Mouse (Mus musculus): Measurements from ENCODE around the gene Fam89b. TPM values are rescaled to one million over a fixed set of nuclear protein-coding genes. Genes with fewer than 3 reads are reported as not detected.
A peak's percentile ranks its signal among the peaks of the same experiment; 100 is the strongest.

The Fam89b gene
- total RNA-seq, 2 experiments from 2014 or later = 44.0 to 47.7 TPM

DNA sequence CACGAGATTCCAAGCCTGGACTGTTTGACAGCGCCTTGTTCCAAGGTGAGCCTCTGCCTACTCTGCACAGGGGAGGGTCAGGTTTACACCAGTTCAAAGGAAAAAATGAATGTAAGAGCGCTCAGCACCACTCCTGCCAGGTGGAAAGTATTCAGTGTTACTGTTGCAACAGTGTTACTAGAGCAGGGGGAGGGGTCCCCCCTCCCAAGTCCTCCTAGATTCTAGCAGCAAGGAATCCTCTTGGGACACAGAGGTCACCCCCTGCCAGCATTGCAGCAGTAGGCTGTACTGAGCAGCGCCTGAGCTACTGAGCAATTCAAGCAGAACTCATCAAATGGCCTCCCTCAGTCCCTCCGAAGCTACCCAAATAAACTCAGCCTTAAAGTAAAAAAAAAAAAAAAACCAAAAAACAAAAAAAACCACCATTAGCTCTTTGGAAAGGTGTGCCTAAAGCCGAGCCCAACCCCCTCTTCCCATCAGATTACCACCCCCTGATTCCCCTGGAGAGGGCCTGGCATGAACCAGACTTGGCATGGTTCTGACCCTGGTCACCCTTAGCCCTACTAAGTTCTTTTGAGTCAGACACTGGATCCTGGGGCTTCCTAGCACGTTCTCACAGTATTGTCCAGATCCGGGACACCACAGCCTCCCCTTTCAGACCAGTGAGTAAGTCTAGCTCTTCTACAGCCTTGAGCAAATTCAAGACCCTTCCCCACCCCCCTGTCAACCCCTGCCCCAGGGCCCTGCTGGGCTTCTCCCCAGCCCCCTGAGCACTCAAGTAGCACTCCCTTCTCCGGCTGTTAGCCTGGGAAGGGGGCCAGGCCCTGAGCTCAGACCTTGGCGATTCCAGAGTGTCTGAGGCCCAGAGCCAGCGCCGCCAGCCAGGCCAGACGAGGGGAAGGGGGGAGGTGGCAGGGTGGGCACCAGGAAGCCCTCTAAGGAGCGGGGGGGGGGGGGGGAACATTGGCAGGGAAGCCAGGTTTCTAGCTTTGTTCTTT lies 11.2 kb upstream of the Fam89b start, which contains the start of gene Ltbp3:
Gene Ltbp3, plus strand, starts transcription at position 585 of the 998 bp plus-strand sequence.
- intact Hi-C loops (cut with DNase I) = no loop called here
- DNase-seq = peak; percentile 87 to 90

DNA sequence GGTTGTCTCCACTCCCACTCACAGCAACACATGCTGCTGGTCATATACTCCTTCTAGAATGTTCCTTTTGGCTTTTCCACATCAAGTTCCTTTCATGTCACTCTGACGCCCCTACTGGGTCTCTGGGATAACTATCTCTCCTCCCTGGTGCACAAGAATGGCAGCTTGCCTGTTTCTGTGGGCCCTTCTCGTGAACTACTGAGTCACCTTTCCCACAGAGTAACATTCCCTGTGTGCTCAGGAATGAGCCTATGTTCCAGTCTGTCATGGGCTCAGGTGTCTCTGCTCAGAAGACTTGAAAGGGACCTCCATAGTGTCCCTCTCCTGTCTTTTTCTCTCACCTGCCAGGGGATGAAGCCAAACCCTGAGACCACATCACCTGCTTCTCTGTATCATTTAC lies 10.0 kb upstream of the Fam89b start:
- intact Hi-C loops (cut with DNase I) = no loop called here
- DNase-seq = no peak

DNA sequence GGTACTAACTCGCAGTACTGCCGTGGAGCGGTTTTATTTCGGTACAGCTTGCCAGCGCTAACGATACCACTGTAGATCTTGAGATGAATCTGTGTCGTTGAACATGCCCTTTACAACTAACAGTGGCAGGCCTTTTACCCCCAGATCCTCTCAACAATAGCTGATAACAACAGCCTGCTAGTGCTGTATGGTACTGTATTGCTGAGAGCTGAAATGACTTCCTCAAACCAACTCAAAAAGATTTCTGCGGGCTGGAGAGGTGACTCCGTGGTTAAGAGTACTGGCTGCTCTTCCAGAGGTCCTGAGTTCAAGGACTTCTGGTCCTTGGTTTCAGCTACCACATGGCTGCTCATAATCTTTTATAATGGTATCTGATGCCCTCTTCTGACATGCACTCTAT lies 4.9 kb upstream of the Fam89b start:
- intact Hi-C loops (cut with DNase I) = no loop called here
- DNase-seq = no peak

DNA sequence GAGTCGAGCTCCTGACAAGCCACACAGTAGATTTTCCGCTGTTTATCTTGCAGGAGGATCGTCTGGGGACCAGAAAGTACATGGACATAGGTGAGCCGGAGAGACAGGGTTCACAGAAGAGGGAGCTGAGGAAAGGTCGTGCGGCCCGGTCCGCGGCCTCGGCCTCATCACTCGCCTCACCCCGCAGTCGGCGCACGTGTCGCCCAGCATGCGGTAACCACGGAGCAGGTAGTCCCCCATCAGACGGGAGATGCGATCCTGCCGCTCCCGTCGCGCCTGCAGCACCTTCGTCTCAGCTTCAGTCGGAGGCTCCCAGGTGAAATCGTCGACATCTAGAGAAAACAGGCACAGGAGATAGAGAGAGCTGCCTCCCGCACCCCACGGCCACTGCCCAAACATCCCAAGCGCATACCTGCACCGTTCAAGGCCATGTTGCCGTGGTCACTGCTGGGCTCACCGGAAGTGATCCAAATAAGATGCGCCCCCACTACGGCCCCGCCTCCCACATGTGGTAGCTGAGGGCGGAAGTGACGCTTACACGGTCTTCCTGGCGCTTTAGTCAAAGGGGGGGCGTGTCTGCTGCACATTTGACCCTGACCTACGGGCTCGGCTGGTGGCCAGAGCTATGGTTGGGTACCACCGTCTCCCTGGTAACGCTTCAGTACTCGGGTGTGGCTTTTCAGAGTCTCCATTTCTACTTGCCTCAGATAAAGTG lies 2.0 kb upstream of the Fam89b start:
- intact Hi-C loops (cut with DNase I) = no loop called here
- DNase-seq = peak; percentile 94 to 95

DNA sequence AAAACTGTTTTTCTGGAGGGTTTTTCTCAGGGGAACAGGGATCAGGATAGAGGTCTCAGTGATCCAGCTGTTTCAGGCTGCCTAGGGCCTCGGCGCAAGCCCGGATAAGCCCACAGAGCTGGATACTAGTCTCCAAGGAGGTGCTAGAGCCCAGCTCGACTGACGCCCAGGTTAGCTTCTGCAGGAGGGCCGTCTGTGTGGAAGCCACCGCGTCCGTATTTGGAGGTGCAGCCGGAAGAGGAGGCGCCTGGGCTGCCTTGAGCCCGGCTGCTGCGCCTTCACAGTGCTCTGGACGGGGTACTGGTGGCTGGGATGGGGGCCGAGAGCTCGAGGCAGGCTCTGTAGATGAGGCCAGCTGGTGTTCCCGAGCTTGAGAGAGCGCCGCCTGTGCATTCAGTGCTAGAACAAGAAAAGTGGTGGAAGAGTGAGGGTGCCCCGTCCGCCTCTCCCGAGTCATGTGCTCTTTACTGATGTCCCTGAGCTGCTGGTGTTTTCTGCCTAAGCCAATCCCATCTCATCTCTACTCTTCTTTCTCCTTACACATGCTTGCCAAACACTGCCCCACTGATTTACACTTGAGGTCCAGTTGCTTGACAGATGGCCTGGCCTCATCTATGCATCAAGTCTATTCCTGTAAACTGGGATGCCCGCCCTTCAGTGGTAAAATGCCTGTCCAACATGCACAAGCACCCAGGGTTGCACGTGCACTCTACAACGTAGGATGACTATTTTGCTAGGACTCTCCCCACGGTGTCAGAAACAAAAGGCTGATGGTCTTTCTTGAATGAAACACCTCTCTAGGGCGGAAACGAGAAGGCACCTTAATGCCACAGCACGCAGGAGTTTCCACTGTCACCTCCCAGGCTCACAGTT lies 1.1 kb upstream of the Fam89b start:
- DNase-seq = peak in 1 of 2 experiments; percentile 46
- intact Hi-C loops (cut with DNase I) = no loop called here

DNA sequence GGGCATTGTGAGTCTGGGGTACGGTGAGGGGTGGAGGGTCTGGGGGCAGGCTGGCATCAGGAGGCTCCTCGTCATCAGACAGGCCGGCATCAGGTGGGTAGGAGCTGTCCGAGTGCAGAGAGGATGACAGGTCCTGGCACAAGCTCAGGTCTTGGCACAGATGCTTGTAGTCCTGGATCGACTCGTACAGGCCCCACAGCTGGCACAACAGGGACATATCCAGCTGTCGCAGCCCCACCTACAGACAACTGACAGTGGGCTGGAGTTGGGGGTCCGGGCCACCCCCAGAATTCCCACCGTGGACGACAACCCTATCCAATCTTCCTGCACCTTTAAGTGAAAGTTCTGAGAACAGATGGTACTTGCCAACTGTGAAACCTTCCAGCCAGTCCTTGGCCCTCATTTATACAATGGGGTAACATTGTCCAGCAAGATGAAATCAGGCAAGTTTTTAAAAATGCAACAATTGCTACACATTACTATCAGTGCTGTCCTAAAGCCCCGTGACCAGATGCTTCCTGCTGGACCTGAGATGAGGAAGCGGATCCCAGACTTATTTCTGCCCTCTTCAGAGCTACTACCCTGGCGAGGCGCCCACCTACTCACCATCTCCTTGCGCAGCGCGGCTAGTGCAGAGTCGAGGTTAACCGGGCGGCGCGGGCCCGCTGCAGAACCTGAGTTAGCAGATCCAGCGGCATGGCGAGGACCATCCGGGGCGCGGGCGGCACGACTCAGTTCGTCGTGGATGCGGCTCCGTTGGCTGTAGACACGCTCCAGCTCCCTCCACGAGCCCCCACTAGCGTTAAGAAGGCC lies 616 bp downstream of the Fam89b start:
- DNase-seq = peak; percentile 75 to 78
- intact Hi-C loops (cut with DNase I) = loop anchor here (1.0 to 5.0 kb wide), 3 partner anchors 18 to 82 kb away; partner anchors contain the start of gene Scyl1

DNA sequence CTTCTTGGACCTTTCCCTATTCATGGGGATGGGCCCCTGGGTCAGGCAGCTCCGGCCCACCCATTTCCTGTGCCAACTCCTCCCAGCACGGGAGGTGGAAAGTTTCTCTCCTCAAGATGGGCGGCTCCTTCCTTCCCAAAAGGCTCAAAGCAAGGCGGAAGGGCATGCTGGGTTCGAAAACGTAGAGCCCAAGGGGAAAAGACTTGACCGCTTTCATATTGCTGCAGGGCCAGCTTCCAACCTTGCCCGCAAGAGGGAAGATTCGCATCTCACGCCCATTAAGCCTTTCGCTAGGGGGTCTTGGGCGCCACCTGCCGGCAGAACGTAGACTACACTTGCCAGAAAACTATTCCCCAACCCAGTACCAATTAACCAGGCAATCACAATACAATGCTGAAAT lies 1.8 kb downstream of the Fam89b start:
- intact Hi-C loops (cut with DNase I) = loop anchor here (1.0 to 5.0 kb wide), 4 partner anchors 16 to 80 kb away; partner anchors contain the start of gene Scyl1
- DNase-seq = peak; percentile 92 to 95

DNA sequence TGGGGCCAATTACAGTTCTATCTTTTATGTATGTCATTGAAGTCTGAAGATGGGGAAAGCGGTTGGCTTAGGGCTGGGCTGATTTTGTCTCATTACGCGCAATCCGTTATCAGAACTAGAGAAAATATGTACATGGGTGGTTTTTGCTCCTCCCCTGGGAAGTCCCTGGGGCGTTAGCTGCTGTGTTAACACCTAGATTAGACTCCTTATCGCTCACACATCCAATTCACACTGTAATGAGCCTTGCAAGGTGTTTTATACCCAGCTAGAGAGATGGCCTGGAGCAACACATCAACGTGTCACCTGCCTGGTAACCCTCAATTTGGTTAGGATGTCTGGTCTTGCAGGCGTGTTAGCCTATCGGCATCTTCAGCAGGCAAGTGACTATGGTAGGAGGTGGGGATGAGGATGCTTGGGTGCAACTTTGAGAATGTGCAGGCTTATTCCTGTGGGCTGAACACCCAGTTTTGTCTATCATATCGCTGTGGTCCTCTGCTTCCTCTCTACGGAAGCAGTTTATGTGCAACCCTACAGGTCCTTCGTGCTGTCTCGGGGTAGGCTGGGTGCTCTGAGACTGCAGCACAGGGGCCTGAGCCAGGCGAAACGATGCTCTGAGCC lies 2.4 kb downstream of the Fam89b start:
- DNase-seq = no peak
- intact Hi-C loops (cut with DNase I) = loop anchor here (1.0 to 5.0 kb wide), 3 partner anchors 13 to 80 kb away; no protein-coding TSS in a partner anchor

DNA sequence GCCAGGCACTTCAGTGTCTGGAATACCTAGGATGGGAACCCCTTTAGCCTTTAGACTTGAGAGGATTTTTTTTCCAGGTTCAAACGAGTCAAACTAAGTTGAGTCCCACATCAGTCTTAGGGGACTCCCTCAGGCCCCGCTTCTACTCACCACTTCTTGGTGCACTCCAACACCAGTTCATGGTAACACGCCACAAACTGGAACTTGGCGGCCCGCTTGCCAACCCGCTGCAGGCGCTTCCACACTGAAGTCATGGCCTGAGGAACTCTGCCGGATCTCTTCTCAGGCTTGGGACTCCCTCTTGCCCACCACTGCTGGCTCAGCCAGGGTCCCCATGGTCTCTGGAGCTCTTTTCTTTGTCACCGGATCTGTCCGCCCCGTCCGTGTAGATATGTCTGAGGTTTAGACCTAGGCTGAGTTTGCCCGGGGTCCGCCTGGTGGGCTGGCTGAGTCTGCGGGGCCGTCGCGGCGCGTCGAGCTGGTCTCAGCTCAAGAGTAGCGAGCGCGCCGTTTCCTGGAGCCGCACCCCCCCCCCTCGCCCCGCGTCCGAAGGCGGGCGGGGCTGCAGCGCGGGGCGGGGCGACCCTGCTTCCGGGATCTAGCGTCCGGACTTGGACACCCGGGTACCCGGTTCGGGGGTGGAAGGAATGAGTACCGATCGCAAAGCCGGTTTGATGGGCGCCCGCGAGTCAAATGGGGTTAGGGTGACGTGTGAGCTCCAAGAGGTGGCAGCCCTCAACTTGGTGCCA lies 3.5 kb downstream of the Fam89b start, which contains the start of gene Ehbp1l1:
Gene Ehbp1l1, minus strand, starts transcription at position 551 of the 749 bp plus-strand sequence.
- peak; percentile 85 for DNase-seq
- intact Hi-C loops (cut with DNase I) = loop anchor here (1.0 to 5.0 kb wide), 2 partner anchors 12 to 79 kb away; no protein-coding TSS in a partner anchor

DNA sequence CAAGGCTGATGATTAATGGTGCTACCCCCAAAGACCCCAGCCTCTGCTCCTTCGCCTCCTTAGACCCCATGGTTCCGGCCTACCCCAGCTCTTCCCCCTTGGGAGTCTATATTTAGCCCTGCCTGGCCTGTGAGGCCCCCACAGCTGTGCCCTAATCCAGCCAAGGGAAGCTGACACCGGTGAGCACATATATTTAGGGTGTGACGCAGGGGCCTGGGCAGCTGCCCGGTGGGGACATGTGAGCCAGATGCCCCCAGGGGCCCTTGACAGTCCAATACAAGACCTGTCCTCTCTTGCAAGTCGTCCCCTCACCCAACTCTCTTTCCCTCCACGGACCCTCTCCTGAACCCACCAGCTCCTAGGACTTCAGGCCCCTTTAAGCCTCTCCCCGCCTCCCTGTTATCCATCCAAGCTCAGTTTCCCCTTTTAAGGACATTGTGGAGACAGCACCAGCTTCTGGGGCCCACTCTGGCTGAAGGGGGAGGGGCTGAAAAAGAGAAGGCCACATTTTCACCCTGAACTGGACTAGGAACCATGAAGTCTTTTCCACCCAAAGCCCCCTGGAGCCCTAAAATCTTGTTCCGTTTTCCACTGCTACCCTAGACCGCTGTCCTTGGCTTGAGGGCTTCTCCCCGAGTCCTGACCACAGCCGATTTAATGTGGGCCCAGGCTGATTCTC lies 4.3 kb downstream of the Fam89b start:
- DNase-seq = peak; percentile 90 to 93
- intact Hi-C loops (cut with DNase I) = loop anchor here (5.0 kb wide), 1 partner anchor 78 kb away; no protein-coding TSS in a partner anchor

DNA sequence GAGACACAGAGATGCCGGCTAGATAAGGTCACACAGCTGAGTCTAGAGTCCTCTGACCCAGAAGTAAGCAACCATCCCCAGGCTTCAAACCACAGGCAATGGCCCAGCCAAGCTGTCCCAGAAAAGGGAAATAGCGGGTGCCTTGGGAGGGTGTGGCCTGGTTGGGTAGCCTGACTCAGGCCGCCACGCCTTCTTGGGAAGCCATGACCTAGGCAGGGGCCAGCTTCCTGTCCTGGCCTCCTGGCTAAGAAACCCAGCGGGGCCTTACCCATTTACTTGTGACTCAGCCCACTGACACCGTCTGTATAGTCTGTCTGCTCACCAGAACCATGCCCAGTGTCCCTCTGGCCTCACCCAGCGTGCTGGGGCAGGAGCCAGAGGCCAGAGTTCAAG lies 4.9 kb downstream of the Fam89b start:
- intact Hi-C loops (cut with DNase I) = no loop called here
- DNase-seq = peak; percentile 83 to 88

DNA sequence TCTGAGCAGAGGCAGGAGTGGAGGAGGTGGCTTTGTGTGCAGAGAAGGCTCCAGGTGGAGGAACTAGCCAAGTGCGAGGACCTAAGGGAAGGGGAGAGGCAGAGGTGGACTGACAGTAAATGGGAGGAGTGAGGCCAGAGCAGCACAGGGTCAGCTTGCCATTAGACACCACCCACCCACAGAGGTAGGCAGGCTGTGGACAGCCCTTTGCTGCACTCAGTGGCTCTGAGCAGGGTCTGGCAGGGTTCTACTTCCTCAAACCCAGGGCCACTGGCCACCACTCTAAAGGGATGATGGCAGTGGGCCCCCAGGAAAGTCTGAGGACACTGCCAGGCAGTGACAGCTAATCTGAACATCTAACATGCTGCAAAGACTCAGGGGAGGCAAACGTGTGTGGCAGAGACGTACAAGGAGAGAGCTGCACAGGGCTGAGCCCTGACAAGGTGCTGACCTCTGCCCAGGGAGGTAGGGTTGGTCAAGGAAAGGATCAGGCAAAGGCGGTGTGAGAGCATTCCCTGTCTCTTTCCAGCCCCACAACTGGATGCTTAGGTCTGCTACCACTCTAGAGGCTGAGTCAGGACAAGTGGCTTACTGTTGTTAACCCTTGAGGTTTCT lies 5.4 kb downstream of the Fam89b start:
- intact Hi-C loops (cut with DNase I) = no loop called here
- no peak for DNase-seq

DNA sequence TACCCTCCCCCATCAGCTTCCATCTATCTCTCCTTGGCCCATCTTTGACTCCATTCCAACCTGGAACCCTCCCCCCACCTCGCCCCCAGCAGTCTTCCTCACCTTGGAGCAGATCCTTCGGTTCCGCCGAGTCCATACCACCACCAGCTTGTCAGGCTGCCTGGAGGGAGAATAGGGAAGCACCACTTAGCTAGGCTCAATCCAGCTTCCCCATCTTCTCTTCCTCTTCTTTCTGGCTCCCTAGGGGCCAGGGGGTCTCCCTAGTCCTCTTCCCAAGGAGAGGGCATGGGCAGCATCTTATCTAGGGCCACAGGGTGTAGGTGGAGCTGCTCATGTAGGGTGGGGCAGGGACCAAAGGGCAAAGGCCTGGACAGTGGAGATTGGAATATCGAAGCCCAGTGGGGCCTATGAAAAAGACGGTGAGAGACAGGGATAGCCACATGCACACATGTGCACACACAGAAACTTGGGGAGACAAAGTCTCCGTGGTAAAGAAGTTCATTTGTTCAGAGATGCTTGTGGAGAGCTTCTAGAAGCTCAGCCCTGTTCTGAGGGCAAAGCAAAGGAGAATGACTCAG lies 6.5 kb downstream of the Fam89b start:
- intact Hi-C loops (cut with DNase I) = no loop called here
- DNase-seq = no peak

DNA sequence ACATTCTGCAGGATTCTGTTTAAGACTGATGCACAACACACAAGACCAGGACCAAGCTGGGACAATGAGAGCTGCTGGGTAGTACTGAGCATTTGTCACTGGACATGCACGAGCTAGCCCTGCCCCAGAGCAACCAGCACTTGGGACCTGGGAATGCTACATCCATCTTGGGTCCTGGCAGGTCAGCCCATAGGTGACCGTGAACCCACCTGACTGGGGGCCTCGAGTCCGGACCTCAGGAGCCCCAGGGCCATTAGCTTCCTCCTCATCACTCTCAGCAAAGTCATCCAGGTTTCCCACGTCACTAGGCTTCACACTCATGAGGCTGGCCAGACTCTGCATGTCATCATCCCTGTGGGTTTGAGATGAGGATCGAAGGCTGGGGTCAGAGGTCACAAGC lies 8.2 kb downstream of the Fam89b start:
- DNase-seq = no peak
- intact Hi-C loops (cut with DNase I) = no loop called here

DNA sequence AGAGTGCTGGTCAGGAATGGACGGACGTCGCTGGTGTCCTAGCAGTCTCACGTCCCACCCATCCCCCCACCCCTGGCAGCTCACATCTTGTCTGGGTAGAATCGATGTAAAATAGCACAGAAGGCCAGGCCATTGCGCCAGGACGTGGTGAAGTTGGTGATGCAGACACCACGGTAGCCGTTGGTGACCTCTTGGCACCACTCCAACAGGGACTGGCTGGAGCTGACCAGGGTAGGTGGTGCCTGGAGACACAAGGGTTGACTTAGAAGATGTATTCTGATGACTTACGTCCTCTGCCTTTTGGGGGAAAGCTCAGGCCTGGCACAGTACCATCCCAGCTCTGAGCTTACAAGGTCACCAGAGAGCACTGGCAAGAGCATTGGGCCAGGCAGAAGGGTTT lies 12.5 kb downstream of the Fam89b start:
- intact Hi-C loops (cut with DNase I) = no loop called here
- DNase-seq = no peak

DNA sequence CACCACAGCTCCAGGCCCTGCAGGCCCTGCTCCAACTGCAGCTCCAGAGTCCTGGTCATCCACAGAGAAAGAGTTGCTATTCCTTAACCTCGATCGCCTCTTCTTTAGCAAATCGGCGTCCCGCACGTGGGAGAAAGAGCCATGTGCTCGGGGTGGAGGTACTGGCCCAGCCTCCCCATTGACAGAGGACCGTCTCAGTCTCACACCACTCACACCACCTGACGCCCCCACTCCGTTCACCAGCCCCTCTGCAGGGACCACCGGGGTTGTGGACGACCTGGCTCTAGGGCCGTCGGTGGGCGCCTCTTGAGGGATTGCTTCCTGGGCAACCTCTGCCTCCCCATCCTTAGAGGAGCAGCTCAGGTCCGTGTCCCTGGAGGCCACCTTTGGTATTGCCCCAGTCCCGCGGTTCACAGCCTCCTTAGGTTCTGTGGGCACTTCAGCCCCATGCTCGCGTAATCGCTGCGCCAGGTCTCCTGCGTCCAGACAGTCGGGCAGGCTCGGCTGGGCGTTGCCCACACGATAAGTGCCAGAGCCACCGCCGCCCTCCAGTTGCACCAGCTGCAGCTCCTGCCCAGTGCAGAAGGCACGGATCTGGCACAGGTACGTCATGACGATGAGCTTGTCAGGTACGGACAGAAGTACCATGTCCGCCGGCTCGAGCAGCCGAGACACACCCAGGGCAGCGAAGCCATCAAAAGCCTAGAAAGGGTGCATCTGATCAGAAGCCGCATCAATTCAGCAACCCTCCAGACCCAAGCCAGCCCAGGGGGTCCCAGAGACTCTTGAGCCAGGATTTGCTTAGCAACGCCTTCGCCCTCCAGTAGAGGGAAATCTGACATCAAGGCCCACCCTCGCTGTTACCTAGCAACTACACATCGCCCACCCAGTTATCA lies 13.4 kb downstream of the Fam89b start:
- DNase-seq = peak in 1 of 2 experiments; percentile 50
- intact Hi-C loops (cut with DNase I) = no loop called here
